Mouse (Mus musculus) megakaryocyte-erythroid progenitor cell, adult 5-6 weeks (primary cell): ENCODE measurements around the gene E130309D02Rik. TPM values are rescaled to one million over a fixed set of nuclear protein-coding genes. Genes with fewer than 3 reads are reported as not detected.

Experiments
- ATAC-seq: replicated peaks from 2 replicates; pipeline ENCODE4 v1.8.0; 2016; ENCODE audit warnings: mild to moderate bottlenecking, inconsistent platforms; ENCODE audit not compliant: severe bottlenecking, poor library complexity, low FRiP score, low TSS enrichment
- total RNA-seq, 2 experiments: library from RNA; stranded (forward) in 1 of 2; stranded (reverse) in 1 of 2; fragments of 200-1000, 215-1000 nt in 1 of 2; fragments of >200 nt in 1 of 2; fragmentation: Nextera tagmentation in 1 of 2; gene quantifications; 2 replicates each; pipeline ENCODE4 v1.2.3; 2014 to 2017

E130309D02Rik gene
- total RNA-seq, 2 experiments from 2014 or later, result 23.6 to 60.6 TPM

DNA sequence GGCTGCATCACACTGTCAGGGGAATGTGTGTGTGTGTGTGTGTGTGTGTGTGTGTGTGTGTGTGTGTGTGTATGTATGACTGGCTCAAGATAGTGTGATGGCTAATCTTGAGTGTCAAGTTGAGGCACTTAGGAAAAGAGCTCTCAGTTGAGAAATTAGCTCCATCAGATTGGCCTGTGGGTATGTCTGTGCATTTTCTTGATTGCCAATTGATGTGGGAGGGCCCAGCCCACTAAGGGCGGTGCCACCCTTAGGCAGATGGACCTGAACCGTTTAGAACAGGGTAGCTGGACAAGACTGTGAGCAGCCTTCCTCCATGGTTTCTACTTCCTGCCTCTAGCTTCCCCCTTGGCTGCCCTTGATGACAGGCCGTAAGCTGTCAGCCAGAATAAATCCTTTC lies 43.1 kb downstream of the E130309D02Rik start:
- ATAC-seq, result peak; percentile 64

DNA sequence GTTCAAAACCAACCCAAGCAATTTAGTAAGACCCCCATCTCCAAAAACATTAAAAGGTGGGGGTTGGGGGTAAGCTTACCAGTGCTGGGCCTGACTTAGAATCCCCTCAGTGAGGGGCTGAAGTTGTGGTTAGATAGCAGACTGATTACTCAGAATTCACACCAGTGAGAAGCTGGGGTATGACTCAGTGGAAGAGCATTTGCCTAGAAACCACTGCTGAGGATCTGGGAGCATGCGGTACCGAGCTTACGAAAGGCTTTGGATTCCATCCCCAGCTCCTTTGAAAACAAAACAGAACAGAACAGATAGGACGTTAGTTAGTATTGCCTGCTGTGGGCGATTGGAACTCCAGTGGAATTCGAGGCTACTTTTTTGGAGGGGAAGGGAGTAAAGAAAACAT lies 43.5 kb downstream of the E130309D02Rik start:
- no peak for ATAC-seq

DNA sequence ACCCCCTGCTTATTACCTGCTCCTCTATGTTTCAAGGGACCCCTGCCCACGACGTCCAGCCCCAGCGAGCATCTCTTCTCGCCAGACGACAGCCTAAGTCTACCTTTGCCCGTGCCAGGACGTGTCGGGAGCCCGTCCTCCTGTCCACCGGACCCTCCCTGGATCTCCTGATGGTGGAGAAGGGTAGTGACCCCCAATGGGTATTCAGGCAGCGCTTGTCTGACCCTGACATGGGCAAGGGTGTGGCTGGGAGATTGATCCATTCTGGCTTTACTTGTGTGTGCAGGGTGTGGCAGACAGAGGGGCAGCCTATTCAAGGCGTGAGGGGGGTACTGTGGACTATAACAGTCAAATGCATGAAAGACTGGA lies 45.0 kb downstream of the E130309D02Rik start:
- ATAC-seq, result no peak

DNA sequence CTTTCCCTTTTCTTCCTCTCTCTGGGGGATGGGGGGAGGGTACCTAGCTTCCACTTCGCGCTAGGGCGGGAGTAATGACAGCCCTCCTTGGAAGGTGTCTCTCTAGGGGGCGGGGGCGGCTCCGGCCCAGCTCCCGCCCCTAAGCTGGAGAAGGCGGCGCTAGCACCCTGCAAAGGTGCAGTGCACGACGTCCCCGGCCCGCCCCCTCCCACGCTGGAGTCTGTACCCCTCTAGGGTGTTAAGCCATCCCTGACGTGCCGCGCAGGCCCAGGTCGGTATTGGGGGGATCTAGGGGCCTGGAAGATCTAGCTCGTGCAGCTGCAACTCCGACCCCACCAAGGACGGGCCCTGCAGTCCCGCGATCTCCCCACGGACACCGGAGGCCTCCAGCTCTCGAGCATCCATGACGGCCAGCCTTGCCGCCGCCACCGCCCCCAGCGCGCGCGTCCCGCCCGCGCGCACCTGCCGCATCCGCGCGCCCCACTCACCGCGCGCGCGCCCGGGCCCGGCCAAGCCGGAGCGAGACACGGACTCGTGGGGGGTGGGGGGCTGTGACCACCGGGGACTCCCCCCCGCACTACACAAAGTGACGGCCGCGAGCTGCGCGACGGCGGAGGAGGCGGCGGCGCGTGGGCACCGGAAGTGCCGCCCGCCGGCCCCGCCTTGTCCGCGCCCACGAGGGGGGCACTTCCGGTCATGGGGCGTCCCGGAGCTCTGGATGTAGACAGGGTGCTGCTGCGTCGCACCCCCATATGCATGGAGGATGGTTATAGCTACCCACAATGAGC lies 45.6 kb downstream of the E130309D02Rik start, which contains the start of gene Zfp316:
Gene Zfp316 (minus strand): TSS at position 660 of the 788 bp plus-strand sequence.
- no peak for ATAC-seq

DNA sequence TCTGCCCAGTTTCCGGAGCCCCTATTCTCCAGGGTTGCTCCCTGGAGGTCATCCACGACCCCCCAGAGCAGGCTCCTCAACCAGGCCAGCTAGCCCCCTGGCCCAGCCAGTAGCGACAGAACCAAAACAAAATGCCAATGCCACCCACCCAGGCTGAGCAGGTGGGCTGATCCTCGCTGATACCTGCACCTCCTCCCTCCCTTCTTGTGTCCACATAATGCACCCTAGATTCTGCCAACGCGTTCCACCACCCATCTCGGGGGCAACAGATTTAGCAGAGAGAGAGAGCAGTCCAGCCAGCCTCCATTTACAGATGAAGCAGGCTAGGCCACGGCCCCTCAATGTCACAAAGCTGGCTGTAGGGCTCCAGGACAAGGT lies 46.2 kb downstream of the E130309D02Rik start:
- ATAC-seq, result no peak

DNA sequence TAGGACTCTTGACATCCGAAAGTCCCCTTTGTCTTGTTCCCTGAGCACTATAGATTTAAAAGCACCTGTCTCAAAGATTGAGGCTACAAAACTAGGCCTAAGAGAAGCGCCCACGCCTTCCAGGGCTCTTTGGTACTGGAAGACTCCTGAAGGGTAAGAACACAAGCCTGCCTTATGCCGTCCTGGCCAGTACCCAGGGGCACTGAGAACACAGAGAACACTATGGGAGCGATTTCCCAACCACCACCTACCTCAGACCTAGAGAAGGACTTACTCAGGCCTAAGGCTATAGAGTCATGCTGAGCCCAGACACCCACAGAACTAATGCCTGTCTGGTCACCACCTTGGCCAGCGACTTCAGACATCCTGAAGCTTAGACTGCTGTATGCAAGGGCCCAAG lies 48.4 kb downstream of the E130309D02Rik start:
- ATAC-seq, result no peak

DNA sequence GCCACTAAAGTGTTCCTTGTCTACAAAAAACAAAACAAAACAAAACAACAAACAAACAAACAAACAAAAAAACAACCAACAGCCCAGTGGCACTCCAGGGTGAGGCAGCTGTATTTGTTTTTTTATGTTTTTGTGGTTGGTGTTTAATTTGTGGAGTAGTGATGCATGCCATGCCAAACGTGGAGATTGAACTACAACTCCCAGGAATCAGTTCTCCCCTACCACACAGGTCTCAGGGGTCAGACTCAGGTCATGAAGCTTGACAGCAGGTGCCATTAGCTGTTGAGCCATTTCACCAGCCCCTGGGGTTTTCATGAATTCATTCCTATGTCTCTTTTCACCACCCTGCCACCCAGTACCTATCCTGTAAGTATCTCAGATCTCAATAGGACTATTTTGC lies 49.8 kb downstream of the E130309D02Rik start:
- no peak for ATAC-seq

DNA sequence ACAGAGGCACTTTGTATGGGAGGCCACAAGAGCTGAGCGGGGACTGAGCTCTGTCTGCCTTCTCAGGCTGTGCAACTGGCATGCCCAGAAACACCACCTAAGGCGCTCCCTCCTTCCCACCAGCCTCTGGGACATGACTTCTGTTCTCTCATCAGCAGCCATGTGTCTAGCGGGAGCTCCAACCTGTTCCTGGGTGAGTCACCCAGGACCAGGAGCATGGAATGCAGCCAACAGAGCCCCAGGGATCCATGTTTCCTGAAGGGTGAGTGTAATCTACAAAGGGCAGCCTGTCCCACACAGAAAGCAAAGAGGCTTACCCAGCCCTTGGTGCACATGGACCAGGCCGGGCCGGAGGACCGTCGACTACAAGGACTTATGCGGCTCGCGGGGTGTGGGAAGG lies 50.5 kb downstream of the E130309D02Rik start:
- ATAC-seq, result no peak

DNA sequence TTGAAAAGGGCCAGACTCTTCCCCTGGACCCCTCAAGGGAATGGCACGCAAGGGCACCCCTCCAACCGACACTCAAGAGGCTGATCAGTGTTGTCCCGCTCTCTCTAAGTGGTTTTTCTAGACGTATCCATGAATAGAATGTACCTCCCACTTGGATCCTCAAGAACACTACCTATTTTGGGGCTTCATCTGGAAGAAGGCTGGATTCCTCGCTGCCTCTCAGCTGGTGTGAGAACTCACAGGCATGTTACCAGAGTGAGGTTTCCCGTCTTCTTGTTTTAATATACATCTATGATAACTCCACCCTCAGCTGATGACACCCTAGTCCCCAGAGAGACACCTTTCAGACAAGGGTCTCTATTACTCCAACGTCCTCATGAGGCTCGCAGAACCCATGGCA lies 53.5 kb downstream of the E130309D02Rik start:
- ATAC-seq, result no peak

DNA sequence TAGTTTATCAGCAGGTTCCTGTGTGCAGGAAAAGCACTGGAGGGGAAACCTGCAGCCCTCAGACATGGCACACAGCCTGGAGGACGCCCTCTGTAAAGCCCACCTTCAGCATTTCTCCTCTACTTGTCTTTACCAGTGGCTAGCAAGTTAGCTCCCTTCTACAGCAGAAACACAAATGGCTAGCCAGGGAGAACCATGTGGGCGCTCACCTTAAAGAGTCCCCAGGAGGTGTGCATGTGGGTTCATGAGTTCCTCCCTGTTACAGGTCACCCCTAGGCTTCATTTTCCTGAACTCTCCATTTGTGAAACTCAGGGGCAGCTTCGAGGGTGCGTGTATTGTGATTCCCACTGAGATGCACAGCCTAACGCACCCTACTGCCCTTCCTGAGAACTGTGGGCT lies 59.4 kb downstream of the E130309D02Rik start:
- no peak for ATAC-seq

DNA sequence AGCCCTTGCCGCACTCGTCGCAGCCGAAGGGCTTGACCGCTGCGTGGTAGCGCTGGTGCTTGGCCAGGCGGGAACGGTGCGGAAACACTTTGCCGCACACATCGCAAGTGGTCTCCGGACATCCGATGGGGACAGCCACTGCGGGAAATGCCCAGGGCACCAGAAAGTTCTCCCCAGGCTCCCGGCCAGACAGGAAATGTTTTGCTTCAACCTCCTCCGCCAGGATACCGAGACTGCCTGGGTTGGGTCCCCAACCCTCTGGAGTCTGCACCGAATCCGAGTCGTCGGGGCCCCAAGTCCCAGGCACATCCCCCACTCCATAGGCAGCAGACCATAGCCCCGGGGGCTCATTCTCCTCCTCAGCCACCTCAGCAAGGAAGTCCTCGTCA lies 60.0 kb downstream of the E130309D02Rik start:
- ATAC-seq, result no peak

DNA sequence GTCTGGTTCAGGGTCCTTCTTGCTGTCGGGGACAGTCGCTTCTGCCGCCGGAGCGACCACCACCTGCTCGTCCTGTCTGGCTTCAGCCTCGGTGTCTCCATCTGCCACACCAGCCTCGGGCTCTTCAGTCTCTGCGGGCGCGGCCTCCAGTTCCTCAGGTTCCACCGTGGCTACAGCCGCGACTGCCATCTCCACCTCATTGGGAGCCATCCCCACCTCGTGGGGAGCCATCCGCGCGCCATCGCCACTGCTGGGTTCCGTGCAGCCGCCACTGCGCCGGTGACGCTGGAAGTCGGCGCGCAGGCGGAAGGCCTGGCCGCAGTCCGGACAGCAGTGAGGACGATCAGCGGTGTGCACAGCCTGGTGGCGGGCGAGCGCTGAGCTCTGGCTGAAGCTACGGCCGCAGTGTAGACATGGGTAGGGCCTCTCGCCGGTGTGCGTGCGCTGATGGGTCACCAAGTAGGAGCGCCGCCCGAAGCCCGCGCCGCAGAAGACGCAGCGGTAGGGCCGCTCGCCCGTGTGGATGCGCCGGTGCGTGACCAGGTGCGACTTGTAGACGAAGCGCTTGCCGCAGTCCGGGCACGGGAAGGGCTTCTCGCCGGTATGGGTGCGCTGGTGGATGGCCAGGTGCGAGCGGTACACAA lies 60.6 kb downstream of the E130309D02Rik start:
- no peak for ATAC-seq

DNA sequence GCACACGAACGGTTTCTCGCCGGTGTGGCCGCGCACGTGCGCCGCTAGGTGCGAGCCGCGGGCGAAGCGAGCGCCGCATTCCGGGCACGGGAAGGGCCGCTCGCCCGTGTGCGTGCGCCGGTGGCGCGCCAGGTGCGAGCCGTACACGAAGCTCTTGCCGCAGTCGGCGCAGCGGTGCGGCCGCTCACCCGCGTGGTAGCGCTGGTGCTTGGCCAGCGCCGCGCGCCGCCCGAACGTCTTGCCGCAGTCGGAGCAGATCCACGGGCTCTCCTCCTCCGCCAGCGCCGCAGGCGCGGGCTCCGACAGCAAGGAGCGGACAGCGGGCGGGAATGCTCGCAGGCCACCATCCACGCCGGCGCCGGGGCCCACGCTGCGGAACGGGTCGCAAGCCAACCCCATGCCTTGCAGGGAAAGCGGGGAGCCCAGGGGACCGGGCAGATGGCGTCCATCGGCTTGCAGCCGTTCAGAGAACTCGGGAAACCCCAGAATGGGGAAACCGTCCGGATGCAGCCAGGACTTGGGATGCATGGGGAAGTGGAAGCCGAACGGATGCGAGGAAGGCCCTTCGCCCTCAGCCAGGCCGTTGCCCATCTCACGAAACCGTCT lies 61.2 kb downstream of the E130309D02Rik start:
- no peak for ATAC-seq

DNA sequence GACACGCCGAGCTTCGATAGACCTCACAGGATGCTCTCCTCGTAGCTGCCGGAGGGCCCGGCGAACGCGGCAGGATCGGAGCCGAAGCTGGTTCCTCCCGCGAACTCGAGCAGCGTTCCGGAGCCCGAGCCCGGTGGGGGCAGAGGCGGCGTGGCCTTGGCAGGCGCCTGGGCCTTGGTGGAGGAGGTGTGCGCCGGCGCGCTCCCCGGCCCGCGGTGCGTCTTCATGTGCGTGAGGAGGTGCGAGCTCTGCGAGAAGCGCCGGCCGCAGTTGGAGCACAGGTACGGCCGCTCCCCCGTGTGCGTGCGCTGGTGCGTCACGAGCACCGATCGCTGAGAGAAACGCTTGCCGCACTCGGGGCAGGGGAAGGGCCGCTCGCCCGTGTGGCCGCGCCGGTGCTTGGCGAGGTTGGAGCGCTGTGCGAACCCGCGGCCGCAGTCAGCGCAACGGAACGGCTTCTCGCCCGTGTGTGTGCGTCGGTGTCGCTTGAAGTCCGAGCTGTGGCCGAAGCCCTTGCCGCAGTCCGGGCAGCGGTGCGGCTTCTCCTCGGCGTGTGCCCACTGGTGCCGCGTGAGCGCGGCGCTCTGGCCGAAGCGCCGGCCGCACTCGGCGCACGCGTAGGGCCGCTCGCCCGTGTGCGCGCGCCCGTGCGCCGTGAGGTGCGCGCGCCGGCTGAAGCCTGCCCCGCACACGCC lies 61.8 kb downstream of the E130309D02Rik start:
- no peak for ATAC-seq

DNA sequence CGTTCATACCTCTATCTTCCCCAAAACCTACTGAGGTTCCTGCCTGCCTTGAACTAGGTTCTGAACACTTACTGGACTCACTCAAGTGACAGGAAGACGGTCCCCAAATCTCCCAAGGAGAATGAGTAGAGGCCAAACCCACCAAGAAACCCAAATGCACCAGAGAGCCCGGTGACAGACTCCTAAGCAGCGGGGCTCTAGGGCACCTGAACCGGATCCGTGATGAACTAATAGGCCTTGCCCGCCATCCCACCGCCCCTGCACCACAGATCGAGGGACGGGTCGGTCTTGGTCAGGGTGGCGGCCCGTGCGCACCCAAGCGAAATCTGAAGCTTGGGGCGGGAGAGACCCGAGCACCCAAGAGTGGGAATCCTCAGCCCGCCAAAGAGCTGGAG lies 62.4 kb downstream of the E130309D02Rik start:
- ATAC-seq, result no peak

DNA sequence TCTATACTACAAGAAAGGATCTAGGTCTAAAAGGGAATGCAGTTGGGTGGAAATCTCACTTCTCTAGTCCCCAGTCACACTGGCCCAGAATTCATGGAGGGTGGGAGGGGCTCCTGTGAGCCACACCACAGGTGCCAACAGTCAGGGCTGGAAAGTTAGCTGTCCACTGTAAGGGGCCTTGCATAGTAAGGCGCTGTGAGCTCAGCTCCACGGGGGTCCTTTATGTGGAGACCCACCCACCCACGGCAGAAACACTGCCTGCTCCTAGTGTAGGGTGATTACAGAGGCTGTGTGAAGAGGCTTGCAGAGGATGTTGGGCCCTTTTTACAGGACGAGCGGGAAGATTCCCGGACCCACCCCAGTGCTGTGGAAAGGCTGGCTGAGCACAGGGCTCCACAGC lies 63.1 kb downstream of the E130309D02Rik start:
- no peak for ATAC-seq
